Mouse (Mus musculus) granulocyte monocyte progenitor cell, adult 5-6 weeks (primary cell): Measurements from ENCODE around the gene Ptgis. TPM values are rescaled to one million over a fixed set of nuclear protein-coding genes. Genes with fewer than 3 reads are reported as not detected.

Experiments used
- ATAC-seq: replicated peaks from 2 replicates; pipeline ENCODE4 v1.8.0; 2016; ENCODE audit warnings: mild to moderate bottlenecking, moderate TSS enrichment, inconsistent platforms; ENCODE audit not compliant: poor library complexity, severe bottlenecking
- total RNA-seq, 2 experiments: library from RNA; stranded (forward) in 1 of 2; stranded (reverse) in 1 of 2; fragments of 200-712, 200-1000 nt in 1 of 2; fragments of >200 nt in 1 of 2; fragmentation: Nextera tagmentation in 1 of 2; gene quantifications; 2 replicates each; pipeline ENCODE4 v1.2.3; 2014 to 2017

Ptgis gene
- total RNA-seq, 2 experiments from 2014 or later = not detected

- no peak for ATAC-seq
Observed at GRCm38 (mm10) chr2:167263931-167264330, 23.5 kb upstream of the Ptgis start.

- ATAC-seq = no peak
Observed at GRCm38 (mm10) chr2:167263040-167263810, 22.8 kb upstream of the Ptgis start.

- no peak for ATAC-seq
Observed at GRCm38 (mm10) chr2:167262433-167262832, 22.0 kb upstream of the Ptgis start.

- ATAC-seq = no peak
Observed at GRCm38 (mm10) chr2:167261106-167261505, 20.7 kb upstream of the Ptgis start.

- ATAC-seq = no peak
Observed at GRCm38 (mm10) chr2:167257790-167258189, 17.4 kb upstream of the Ptgis start.

- ATAC-seq = no peak
Observed at GRCm38 (mm10) chr2:167254808-167255207, 14.4 kb upstream of the Ptgis start.

GRCm38 (mm10) chr2:167254185-167254584 lies 13.8 kb upstream of the Ptgis start:
- no peak for ATAC-seq

- no peak for ATAC-seq
Observed at GRCm38 (mm10) chr2:167253476-167253875, 13.1 kb upstream of the Ptgis start.

GRCm38 (mm10) chr2:167252057-167252687 lies 11.8 kb upstream of the Ptgis start:
- no peak for ATAC-seq

GRCm38 (mm10) chr2:167250736-167251337 lies 10.4 kb upstream of the Ptgis start:
- no peak for ATAC-seq

- ATAC-seq = no peak
Observed at GRCm38 (mm10) chr2:167250003-167250735, 9.8 kb upstream of the Ptgis start.

- ATAC-seq = no peak
Observed at GRCm38 (mm10) chr2:167249591-167249990, 9.2 kb upstream of the Ptgis start.

GRCm38 (mm10) chr2:167247823-167248222 lies 7.4 kb upstream of the Ptgis start:
- no peak for ATAC-seq

- no peak for ATAC-seq
Observed at GRCm38 (mm10) chr2:167246704-167247103, 6.3 kb upstream of the Ptgis start.

- ATAC-seq = no peak
Observed at GRCm38 (mm10) chr2:167244892-167245291, 4.5 kb upstream of the Ptgis start.

GRCm38 (mm10) chr2:167243831-167244563 lies 3.6 kb upstream of the Ptgis start:
- no peak for ATAC-seq

- ATAC-seq = no peak
Observed at GRCm38 (mm10) chr2:167239262-167239661, 1.1 kb downstream of the Ptgis start.

GRCm38 (mm10) chr2:167237224-167237623 lies 3.2 kb downstream of the Ptgis start:
- ATAC-seq = no peak

GRCm38 (mm10) chr2:167236174-167236573 lies 4.2 kb downstream of the Ptgis start:
- ATAC-seq = no peak

GRCm38 (mm10) chr2:167235338-167236018 lies 4.9 kb downstream of the Ptgis start:
- no peak for ATAC-seq
